Mouse (Mus musculus): Measurements from ENCODE around the gene Cotl1.

Cotl1 gene

GRCm38 (mm10) chr8:119838100-119838982, 2.0 kb downstream of the Cotl1 start:
- DNase-seq (ENCODE audit: low spot score in 2 of 2) = no peak

GRCm38 (mm10) chr8:119837553-119838071, 2.7 kb downstream of the Cotl1 start:
- DNase-seq (ENCODE audit: low spot score in 2 of 2) = peak in 1 of 2 experiments; percentile 14

DNA sequence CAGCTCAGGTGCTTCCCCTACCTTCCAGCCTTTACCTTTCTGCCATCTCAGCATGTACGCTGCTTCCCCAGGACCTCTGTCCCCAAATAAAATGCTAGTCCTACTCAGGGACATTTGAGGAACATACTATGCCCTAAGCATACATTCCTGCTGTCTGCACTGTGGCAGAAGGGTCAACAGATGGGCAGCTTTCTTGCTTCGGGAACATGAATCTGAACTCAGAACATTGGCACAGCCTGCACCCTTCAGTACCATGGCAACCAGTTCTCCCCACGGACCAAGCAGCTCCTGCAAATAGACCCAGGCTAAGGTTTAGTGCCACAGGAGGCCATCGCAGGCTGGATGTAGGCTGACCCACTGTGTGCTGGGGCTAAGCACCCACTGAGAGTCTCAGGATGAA, 3.5 kb downstream of the Cotl1 start:
- DNase-seq (ENCODE audit: low spot score in 2 of 2) = no peak

DNA sequence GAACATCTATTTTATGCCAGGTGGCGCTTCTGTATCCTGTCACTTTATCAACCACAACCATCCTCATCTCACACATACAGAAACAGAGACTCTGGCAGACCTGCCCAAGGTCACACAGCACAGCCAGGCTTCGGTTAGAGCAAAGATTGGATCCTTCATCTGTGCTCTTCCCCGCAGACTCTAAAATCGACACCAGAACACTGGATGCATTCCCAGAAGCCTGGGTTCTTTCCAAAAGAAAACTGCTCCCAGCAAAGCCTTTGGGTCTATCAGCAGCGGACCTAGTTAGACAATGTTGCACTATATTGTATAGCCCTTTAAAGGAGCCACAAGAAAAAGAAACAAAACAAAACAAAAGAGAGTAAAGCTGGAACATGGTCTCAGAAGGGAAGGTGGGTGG, 5.1 kb downstream of the Cotl1 start:
- no peak for DNase-seq (ENCODE audit: low spot score in 2 of 2)

- DNase-seq (ENCODE audit: low spot score in 2 of 2) = no peak
Observed at GRCm38 (mm10) chr8:119834676-119835075, 5.7 kb downstream of the Cotl1 start.

DNA sequence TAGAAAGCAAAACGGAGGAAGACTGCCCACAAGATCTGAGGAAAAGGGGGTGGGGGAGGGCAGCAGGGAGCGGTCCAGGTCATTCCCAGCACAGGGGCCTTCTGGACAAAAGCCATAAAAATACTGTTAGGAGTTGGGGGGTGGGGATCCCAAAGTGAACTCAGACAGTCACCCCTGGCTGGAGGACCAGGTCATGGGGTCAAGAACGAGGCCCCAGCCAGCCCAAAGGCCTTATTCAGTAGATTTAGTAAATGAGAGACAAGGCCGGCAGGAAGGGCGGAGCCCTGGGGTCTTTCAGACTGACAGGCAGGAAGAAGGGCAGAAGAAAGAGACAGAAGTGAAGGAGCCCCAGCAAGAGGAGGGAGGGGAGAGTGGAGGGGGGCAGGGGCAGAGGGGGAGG, 7.4 kb downstream of the Cotl1 start:
- no peak for DNase-seq (ENCODE audit: low spot score in 2 of 2)

- DNase-seq (ENCODE audit: low spot score in 2 of 2) = no peak
Observed at GRCm38 (mm10) chr8:119832101-119832617, 8.2 kb downstream of the Cotl1 start.

DNA sequence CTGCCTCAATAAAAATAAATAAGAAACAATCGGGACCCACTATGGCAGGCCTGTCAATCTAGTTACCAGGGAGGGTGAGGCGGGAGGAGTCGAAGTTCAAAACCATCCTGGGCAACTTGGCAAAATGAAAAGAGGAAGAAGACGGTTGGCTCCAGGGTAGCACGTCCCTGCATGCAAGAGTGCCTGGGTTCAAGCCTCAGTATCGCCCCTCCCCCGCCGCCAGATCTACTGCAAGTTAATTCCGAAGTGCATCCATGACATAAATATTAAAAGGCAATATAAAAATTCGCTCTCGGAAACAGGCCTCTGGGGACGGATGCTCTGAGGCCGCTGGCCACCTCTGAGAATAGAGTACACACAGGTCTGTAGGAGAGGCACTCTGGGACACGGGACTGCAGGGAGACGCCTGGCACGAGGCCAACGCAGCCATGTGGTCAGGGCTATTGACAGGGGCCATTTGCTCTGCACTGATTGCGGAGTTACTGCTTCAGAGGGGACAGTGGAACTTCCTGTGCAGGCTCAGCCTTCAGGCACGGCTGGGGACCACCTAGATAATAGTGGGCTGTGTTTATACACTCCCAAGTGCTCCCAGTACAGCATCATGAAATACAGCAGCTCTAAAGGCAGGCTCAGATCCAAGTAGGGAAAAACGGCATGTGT, 8.9 kb downstream of the Cotl1 start:
- peak in 1 of 2 experiments; percentile 69 for DNase-seq (ENCODE audit: low spot score in 2 of 2)

GRCm38 (mm10) chr8:119830589-119830988, 9.8 kb downstream of the Cotl1 start:
- no peak for DNase-seq (ENCODE audit: low spot score in 2 of 2)

DNA sequence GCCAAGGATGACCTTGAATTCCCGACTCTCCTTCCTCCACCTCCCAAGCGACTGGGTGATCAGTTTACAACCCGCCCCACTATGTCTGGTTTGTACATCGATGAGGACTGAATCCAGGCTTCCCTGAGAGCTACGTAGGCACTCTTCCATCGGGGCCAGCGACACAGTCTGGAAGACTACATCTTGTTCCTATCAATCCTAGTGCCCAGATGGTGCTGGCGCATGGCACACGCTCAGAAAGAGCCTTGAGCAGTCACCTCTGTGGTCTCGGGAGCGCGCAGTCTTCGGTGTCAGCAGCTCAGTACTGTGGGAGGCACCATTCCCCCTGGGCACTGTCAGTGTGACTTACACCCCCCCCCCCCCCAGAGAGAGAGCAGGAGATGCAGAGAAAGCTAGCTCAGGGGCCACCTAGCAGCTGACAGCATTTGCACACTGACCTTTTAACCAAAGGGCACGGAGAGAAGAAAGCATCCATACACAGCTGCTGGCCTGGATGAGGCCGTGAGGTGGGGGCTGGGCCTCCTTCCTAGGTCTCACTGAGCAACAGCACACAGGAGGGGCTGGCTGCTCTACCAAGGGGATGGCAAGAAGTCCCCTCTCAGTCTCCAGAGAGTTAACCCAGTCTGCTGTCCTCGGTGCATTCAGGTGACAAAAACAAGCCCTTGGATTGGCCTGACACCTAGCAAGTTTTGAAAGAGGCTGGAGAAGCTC, 10.3 kb downstream of the Cotl1 start:
- no peak for DNase-seq (ENCODE audit: low spot score in 2 of 2)

- DNase-seq (ENCODE audit: low spot score in 2 of 2) = no peak
Observed at GRCm38 (mm10) chr8:119829420-119829819, 10.9 kb downstream of the Cotl1 start.

- no peak for DNase-seq (ENCODE audit: low spot score in 2 of 2)
Observed at GRCm38 (mm10) chr8:119829015-119829414, 11.3 kb downstream of the Cotl1 start.

- DNase-seq (ENCODE audit: low spot score in 2 of 2) = no peak
Observed at GRCm38 (mm10) chr8:119827721-119828153, 12.6 kb downstream of the Cotl1 start.

GRCm38 (mm10) chr8:119826982-119827381, 13.4 kb downstream of the Cotl1 start:
- DNase-seq (ENCODE audit: low spot score in 2 of 2) = no peak

- DNase-seq (ENCODE audit: low spot score in 2 of 2) = no peak
Observed at GRCm38 (mm10) chr8:119825950-119826730, 14.2 kb downstream of the Cotl1 start.

GRCm38 (mm10) chr8:119824809-119825273, 15.5 kb downstream of the Cotl1 start:
- DNase-seq (ENCODE audit: low spot score in 2 of 2) = no peak

- peak in 1 of 2 experiments; percentile 44 for DNase-seq (ENCODE audit: low spot score in 2 of 2)
Observed at GRCm38 (mm10) chr8:119824100-119824499, 16.2 kb downstream of the Cotl1 start.

GRCm38 (mm10) chr8:119823278-119823677, 17.1 kb downstream of the Cotl1 start:
- no peak for DNase-seq (ENCODE audit: low spot score in 2 of 2)

- DNase-seq (ENCODE audit: low spot score in 2 of 2) = no peak
Observed at GRCm38 (mm10) chr8:119821691-119822090, 18.7 kb downstream of the Cotl1 start.

DNA sequence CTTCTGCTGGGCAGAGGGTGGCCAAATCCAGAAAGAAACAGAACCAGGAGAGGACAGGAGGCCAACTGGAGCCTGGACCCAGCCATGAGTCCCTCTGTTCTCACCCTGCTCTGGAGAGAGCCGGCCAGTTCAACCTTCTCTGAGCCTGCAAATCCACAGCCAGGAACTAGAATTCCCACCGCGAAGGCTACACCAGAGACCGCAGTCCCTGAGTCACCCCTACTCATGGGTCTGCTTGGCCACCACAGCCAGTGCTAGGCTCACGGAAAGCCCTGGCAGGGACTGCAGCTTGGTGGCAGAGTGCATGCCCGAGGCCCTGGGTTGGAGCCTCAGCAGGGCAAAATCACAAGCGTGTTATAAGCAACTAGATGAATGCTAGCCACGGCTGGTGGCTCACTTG, 20.4 kb downstream of the Cotl1 start:
- DNase-seq (ENCODE audit: low spot score in 2 of 2) = no peak

GRCm38 (mm10) chr8:119819316-119819715, 21.0 kb downstream of the Cotl1 start:
- DNase-seq (ENCODE audit: low spot score in 2 of 2) = no peak

Measured in cerebellum, postnatal 4 days (tissue).